Mouse (Mus musculus) forebrain, embryonic 10.5 days (tissue): ENCODE measurements around the gene Ttc22. TPM values are rescaled to one million over a fixed set of nuclear protein-coding genes. Genes with fewer than 3 reads are reported as not detected.

Source experiments
- DNase-seq: peaks from one replicate; pipeline ENCODE4 v3.0.0-alpha.2; 2017; ENCODE audit warnings: low spot score; ENCODE audit errors: extremely low spot score
- H3K27ac ChIP-seq: fragments of 300-500 bp; sonication (generic); 2 replicates; pipeline ENCODE4 v1.5.1; 2016; ENCODE audit warnings: mild to moderate bottlenecking
- H3K27me3 ChIP-seq: fragments of 300-500 bp; sonication (generic); 2 replicates; pipeline ENCODE4 v1.6.1; 2016; ENCODE audit warnings: mild to moderate bottlenecking; ENCODE audit not compliant: poor library complexity, severe bottlenecking
- H3K36me3 ChIP-seq: fragments of 300-500 bp; sonication (generic); replicated peaks from 2 replicates; pipeline ENCODE4 v1.6.1; 2016; ENCODE audit warnings: mild to moderate bottlenecking, moderate library complexity
- H3K4me1 ChIP-seq: fragments of 300-500 bp; sonication (generic); 2 replicates; pipeline ENCODE4 v1.6.1; 2016
- H3K4me3 ChIP-seq: fragments of 300-500 bp; sonication (generic); 2 replicates; pipeline ENCODE4 v1.5.1; 2016; ENCODE audit warnings: mild to moderate bottlenecking, moderate library complexity
- H3K9me3 ChIP-seq: fragments of 300-500 bp; sonication (generic); 2 replicates; pipeline ENCODE4 v1.6.1; 2016; ENCODE audit warnings: mild to moderate bottlenecking, moderate library complexity
- WGBS: fragments of 180-500 bp; shearing (Covaris S2); methylation state at CpG from one replicate; pipeline ENCODE4 v1.1.7; 2016; 5-methylcytosine and 5-hydroxymethylcytosine counted together
- polyA plus RNA-seq: library from polyadenylated mRNA; unstranded; fragments of >200 nt; fragmentation: Nextera tagmentation; extraction: Ambion mirVana; gene quantifications from 2 replicates; pipeline ENCODE4 v1.2.1, GENCODE M21; 2016

Gene Ttc22
- polyA plus RNA-seq, 1 experiment from 2014 or later, result not detected

DNA sequence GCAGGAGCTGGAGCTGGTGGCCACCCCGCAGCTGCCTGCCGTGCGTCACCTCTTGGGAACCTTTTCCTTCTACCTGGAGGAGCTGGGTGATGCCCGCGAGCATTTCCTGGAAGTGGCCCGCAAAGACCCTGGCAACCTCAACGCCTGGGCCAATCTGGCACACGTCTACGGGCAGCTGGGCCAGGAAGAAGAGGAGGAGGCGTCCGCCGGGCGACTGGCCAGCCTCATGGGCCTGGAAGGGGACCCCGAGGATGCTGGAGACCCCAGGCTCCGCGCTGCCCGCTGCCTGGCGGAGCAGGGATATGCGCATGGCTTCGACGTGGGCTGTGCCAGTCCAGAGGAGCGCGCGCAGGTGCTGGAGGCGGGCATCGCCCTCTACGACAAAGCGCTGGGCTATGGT lies 480 bp downstream of the Ttc22 start:
- WGBS, result 38% methylated on average over 28 of the region's 28 CpGs
- H3K4me3 ChIP-seq, result no peak overlapping the region
- peaks cover 73% of the 10 kb centered on the region for H3K27me3 ChIP-seq
- no peak for DNase-seq
- H3K36me3 ChIP-seq, result no peaks in the 10 kb centered on the region
- H3K9me3 ChIP-seq, result no peaks in the 10 kb centered on the region
- no peak overlapping the region for H3K27ac ChIP-seq
- H3K4me1 ChIP-seq, result peaks cover 21% of the 10 kb centered on the region; the same call in 1 of the 2 replicates

DNA sequence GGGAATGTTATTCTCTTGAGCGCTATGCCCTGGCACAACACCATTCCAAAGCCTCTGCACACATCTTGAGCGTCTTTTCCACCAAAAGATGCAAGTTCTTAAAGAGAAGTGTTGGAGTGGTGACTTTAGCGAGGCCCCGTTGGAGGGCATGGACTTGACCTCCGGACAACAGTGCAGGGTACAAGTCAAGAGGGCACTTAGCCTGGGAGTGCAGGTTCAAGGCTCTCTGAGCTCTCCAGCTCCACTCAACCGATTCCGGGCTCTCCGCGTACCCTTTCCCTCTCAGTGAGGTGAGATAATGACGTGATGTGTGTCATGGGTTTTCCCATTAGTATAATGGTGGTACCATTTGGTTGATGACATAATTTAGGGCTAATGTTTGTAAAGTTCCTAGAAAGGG lies 2.0 kb downstream of the Ttc22 start:
- Histone ChIP-seq H3K27me3 (peaks cover 73% of the 10 kb centered on the region), H3K4me3 (no peak overlapping the region), H3K4me1 (peaks cover 25% of the 10 kb centered on the region; the same call in 1 of the 2 replicates), H3K9me3 (no peaks in the 10 kb centered on the region), H3K36me3 (no peaks in the 10 kb centered on the region), H3K27ac (no peak overlapping the region)
- 94% methylated on average over 10 of the region's 10 CpGs for WGBS
- no peak for DNase-seq

DNA sequence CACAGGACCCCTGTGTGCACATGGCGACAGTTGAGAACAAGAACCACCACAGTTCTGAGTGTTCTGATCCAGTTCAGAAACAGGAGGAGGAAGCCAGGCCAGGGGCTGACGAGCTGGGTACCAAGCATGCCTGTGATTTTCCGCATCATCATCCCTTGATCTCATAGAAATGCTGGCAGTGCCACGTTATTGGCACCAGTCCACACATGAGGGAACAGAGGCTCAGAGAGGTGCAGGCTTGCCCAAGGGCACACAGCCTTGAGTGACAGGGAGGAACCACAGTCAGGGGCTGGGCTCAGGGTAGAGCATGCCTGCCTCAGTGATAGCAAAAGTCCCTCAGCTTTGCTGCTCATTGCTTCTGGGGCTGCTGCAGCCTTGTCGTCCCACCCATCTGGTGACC lies 5.6 kb downstream of the Ttc22 start:
- no peaks in the 10 kb centered on the region for H3K9me3 ChIP-seq
- WGBS, result 84% methylated on average over 5 of the region's 5 CpGs
- H3K36me3 ChIP-seq, result no peaks in the 10 kb centered on the region
- no peak overlapping the region for H3K27ac ChIP-seq
- H3K4me1 ChIP-seq, result peaks cover 23% of the 10 kb centered on the region
- DNase-seq, result no peak
- no peak overlapping the region for H3K4me3 ChIP-seq
- peaks cover 54% of the 10 kb centered on the region for H3K27me3 ChIP-seq

DNA sequence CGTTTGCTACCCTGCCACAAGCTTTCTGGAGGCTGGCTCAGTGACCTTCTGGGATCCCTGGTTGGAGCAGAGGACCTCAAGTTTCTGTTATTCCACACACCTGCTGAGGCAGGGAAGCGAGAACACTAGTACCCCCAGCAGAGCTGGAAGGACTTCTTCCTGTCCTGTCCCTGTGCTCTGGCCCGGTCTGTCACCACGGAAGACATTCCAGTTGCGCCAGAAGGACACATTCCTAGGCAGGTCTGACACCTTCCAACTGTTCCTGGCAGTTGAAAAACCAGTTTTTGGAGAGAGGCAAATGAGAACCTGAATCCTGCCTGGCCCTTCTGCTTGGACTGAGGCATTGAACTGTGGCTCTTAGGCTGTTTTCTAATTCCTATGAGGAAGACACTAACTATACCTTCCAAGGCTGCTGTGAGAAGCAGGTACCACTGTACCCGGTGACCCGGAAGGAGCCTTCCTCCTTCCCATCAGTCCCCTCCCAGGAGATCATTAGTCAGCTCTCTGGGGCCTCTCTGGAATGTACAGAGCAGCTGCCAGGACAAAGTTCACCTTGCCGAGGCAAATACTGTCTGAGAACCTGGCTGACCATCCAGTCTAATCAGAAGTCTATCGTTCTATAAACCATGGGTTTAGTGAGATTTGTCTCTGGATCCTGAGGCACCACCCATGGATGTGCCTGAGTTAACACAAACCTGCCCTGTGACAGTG lies 6.6 kb downstream of the Ttc22 start:
- Histone ChIP-seq H3K9me3 (no peaks in the 10 kb centered on the region), H3K4me1 (peaks cover 29% of the 10 kb centered on the region), H3K4me3 (no peak overlapping the region), H3K36me3 (no peaks in the 10 kb centered on the region), H3K27ac (no peak overlapping the region), H3K27me3 (peaks cover 44% of the 10 kb centered on the region)
- 59% methylated on average over 9 of the region's 9 CpGs for WGBS
- DNase-seq, result no peak

DNA sequence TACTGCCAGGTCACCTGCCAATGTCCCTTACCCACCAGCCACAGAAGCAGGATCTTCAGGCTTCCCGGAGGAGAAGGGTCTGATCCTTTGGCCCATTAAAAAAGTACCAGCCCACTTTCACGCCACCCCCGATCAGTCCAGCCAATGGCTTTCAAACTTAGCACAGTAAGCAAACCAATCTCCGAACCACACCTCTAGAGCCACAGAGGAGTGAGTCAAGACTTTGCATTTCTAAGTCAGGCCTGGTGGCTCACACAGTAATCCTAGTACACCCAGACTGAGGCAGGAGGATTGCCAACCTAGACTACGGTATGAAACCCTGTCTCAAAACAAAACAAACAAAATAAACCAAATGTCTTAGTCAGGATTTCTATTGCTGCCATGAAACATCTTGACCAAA lies 7.1 kb downstream of the Ttc22 start:
- no peak for DNase-seq
- peaks cover 33% of the 10 kb centered on the region for H3K4me1 ChIP-seq
- no peak overlapping the region for H3K4me3 ChIP-seq
- H3K36me3 ChIP-seq, result no peaks in the 10 kb centered on the region
- H3K27ac ChIP-seq, result no peak overlapping the region
- no peaks in the 10 kb centered on the region for H3K9me3 ChIP-seq
- WGBS, result 79% methylated on average over 5 of the region's 5 CpGs
- peaks cover 39% of the 10 kb centered on the region for H3K27me3 ChIP-seq

DNA sequence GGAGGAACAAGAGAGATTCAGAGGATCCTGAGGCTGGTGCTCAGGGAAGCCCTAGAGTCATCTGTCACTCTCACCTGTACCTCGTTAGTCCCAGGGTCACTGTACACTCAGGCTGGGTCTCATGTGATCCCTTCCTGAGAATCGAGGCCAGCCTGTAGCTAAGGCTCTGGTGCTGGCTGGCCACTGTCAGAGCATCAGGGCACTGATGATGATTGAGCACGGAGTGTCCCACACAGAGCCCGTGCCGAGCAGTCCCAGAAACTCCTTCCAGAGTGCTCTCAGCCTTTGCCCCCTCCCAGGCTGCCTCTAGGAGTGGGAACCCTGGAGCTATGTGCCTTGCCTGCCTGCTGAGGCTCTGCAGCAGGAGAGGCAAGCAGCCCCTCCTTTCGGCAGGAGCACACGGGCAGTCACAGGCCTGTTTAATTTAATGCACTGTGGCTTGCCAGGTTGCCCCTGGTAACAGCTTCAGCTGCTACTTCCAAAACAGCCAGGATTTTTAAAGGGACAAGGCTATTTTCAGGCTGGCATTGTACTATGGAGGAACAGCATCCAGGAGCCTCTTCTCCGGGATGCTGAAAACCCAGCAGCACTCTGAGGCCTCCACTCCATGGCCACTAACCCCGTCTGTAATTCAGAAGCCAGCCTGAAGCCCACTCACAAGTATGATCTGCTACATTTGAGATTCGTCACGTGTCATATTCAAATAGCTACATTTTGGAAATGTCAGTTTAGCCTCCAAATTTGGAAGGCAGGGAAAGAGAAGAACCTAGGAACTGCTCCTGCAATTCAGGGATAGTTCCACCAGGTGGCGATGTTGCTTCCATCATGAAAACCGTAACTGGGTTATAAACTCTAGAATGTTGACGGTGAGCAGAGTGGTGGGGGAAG lies 8.3 kb downstream of the Ttc22 start:
- H3K27ac ChIP-seq, result no peak overlapping the region

DNA sequence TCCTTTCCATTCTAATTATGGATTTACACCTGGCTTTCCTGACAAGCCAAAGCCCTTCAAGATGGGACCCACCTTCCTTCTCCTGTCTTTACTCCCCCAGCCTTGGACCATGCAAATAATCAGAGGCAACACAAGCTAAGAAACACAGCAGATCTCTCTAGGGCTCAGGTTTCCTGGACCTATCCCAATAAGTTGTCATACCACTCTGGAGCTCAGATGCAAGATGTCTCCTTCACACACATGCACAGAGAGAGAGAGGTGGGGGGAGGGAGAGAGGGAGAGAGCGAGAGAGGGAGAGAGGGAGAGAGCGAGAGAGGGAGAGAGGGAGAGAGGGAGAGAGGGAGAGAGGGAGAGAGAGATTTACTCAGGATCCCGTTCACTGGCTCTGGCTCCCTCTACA lies 10.1 kb downstream of the Ttc22 start:
- Histone ChIP-seq H3K4me3 (no peak overlapping the region), H3K4me1 (peaks cover 26% of the 10 kb centered on the region), H3K36me3 (no peaks in the 10 kb centered on the region), H3K27ac (no peak overlapping the region), H3K27me3 (peaks cover 19% of the 10 kb centered on the region), H3K9me3 (no peaks in the 10 kb centered on the region)
- 75% methylated on average over 1 of the region's 3 CpGs for WGBS
- no peak for DNase-seq

More for the DNA sequence above, 8.3 kb downstream of the Ttc22 start:
- Histone ChIP-seq H3K4me3 (no peak overlapping the region), H3K9me3 (no peaks in the 10 kb centered on the region), H3K36me3 (no peaks in the 10 kb centered on the region), H3K4me1 (peaks cover 33% of the 10 kb centered on the region), H3K27me3 (peaks cover 27% of the 10 kb centered on the region)
- WGBS, result 41% methylated on average over 14 of the region's 14 CpGs
- peak; percentile 59 for DNase-seq

DNA sequence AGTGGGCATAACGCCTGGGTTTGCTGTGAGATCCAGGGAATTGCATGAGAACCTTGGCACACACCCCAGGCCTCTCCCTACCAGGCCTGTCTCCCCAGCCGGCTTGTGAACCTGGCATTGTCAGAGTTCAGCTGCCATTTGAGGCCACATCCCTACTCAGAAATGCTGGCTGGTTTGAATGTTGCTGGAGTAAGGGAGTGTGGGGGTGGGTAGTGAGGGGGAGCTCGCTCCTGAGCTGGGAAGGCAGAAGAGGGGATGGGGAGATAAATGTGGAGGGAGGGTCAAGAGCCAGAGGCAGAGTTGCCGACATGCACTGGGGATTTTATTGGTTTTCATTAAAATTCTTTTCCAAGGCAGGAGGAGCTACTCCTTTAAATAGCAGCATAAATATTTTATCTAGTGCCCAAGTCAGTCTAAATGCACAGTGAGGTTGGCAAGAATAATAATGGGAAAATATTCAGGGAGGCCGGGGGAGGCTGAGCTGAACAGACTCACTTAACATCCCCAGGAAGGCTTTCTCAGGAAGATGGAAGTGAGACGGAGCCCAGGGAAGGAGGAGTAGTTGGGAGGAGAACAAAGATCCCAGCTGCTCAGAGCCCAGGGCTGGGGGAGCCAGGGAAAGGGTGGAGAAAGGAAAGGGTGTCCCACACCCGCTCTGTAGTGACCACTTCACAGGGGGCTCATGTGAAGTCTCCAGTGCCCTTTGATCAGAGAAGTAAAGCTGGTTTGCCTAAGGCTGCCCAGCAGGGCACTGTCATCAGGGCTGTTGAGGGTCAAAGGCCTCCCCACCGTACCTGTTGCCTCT lies 11.3 kb downstream of the Ttc22 start:
- Histone ChIP-seq H3K4me3 (no peak overlapping the region), H3K27ac (no peak overlapping the region), H3K36me3 (no peaks in the 10 kb centered on the region), H3K4me1 (peaks cover 28% of the 10 kb centered on the region), H3K9me3 (no peaks in the 10 kb centered on the region), H3K27me3 (peaks cover 12% of the 10 kb centered on the region; the same call in 1 of the 2 replicates)
- 52% methylated on average over 8 of the region's 8 CpGs for WGBS
- no peak for DNase-seq

DNA sequence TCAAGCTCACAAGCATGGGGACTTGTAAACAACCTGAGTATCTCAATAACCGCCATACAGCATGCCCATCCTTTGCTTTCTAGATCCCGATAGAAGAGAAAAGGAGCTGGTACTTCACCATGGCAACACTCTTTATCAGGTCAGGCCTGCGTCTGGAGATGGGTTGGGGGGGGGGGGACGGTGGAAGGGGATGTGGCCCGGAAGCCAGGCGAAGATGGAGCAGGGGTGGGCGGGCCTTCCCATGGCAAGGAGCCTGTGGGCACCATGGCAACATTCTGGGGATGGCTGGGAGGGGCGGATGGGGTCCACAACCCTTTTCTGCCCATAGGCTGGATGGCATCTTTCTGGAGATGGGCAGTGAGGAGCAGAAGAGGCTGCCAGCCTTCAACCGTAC lies 11.9 kb downstream of the Ttc22 start:
- no peak for DNase-seq
- Histone ChIP-seq H3K4me3 (no peak overlapping the region), H3K9me3 (no peaks in the 10 kb centered on the region), H3K4me1 (peaks cover 25% of the 10 kb centered on the region), H3K27me3 (peaks cover 8% of the 10 kb centered on the region; the same call in 1 of the 2 replicates), H3K36me3 (no peaks in the 10 kb centered on the region), H3K27ac (no peak overlapping the region)
- 75% methylated on average over 9 of the region's 9 CpGs for WGBS

DNA sequence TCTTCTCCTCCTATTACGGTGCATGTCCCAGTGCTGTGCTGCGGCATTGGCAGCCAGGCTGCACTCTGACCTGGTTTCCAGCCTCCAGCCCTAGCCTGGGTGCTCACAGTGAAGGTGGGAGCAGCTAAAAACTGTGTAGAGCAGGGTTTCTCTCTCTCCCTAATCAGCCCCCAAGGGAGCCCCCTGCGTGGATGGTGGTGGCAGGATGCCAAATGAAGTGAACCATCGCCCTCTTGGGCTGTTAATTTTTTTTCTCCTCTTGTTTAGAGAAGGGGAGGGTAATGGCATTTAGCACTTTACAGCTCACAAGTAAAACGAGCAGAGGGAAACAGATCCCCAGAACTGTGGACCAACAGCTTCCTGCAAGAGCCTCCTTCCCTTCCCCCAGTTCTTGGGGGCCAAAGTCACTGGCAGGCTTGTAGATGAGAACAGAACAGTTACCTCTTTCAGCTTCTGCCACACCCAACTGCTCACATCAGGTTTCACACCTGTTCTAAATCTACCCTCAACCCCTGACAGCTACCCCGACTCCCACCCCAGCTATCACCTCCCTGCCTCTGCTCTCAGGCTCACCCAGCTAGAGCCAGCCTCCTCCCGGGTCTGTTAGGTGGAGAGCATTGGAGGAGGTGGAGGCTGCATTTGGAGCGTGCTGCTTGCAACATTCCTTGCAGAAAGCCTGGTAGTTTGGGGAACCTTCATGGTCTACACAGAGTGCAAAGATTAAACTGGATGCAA lies 21.4 kb downstream of the Ttc22 start:
- Histone ChIP-seq H3K36me3 (no peaks in the 10 kb centered on the region), H3K4me3 (no peak overlapping the region), H3K27ac (no peak overlapping the region), H3K9me3 (peaks cover 10% of the 10 kb centered on the region; the same call in 1 of the 2 replicates), H3K4me1 (no peaks in the 10 kb centered on the region), H3K27me3 (peaks cover 21% of the 10 kb centered on the region)
- DNase-seq, result no peak
- 60% methylated on average over 8 of the region's 8 CpGs for WGBS

DNA sequence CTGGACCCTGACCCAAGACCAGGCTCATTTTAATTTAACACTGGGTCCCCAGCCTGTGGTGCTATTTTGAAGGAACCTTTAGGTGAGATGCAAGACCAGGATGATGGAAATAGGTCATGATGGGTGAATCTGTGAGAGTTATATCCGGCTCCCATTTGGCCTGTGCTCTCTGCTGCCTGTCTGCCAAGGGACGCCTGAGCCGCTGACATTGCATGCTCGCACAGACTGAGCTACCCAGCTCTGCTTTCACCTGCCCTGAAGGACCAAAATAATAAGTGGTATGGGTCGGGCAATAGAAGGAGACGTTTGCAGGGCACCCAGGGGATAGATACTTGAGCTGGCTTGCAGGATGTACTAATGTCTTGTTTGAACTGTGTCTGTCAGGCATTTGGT lies 22.0 kb downstream of the Ttc22 start:
- H3K27ac ChIP-seq, result no peak overlapping the region
- no peak overlapping the region for H3K4me3 ChIP-seq
- DNase-seq, result no peak
- no peaks in the 10 kb centered on the region for H3K36me3 ChIP-seq
- H3K27me3 ChIP-seq, result peaks cover 27% of the 10 kb centered on the region
- H3K4me1 ChIP-seq, result no peaks in the 10 kb centered on the region
- peaks cover 10% of the 10 kb centered on the region; the same call in 1 of the 2 replicates for H3K9me3 ChIP-seq
- WGBS, result 83% methylated on average over 6 of the region's 6 CpGs

DNA sequence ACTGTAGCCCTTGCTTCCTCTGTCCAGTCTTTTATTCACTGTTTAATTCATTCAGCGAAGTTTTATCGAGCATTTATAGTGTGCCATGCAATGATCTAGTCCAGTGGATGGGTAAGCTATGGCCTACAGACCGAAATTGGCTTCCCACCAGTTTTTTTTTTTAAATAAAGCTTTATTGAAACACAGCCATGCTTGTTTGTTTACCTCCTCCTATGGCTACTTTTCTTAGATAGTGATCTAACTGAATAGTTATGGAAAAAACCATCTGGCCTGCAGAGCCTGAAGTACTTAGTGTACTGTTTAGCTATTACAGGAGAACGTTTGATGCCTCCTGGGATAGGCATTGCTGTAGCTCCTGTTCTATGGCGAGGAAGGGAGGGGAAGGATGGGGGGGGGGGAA lies 23.6 kb downstream of the Ttc22 start:
- WGBS, result 81% methylated on average over 5 of the region's 5 CpGs
- Histone ChIP-seq H3K36me3 (no peaks in the 10 kb centered on the region), H3K9me3 (peaks cover 4% of the 10 kb centered on the region; the same call in 1 of the 2 replicates), H3K4me3 (no peak overlapping the region), H3K27me3 (peaks cover 27% of the 10 kb centered on the region), H3K4me1 (0 out of 2 replicates have a peak, but pooled peaks cover 3% of the 10 kb centered on the region), H3K27ac (no peak overlapping the region)
- DNase-seq, result no peak
